Mouse (Mus musculus) liver, adult 2 months (tissue): ENCODE results near the gene Mag. TPM values are rescaled to one million over a fixed set of nuclear protein-coding genes. Genes with fewer than 3 reads are reported as not detected.
A peak's percentile ranks its signal among the peaks of the same experiment; 100 is the strongest.
"Not testable (repeated sequence)": the region's sequence is repeated elsewhere in the genome, so short reads cannot be mapped to it uniquely, and the experiment has no call there.

Experiments used
- DNase-seq: peaks from one replicate; pipeline ENCODE4 v3.0.0-alpha.2; 2011; ENCODE audit warnings: low read depth, low spot score; ENCODE audit errors: extremely low read depth
- H3K27ac ChIP-seq: fragments of 200-500 bp; replicated peaks from 2 replicates; pipeline ENCODE4 v1.5.1; 2012; ENCODE audit warnings: low read depth, mild to moderate bottlenecking, control low read depth, inconsistent platforms, low read length; ENCODE audit not compliant: insufficient read depth
- H3K27me3 ChIP-seq: fragments of 200-500 bp; 2 replicates; pipeline ENCODE4 v1.6.1; 2012; ENCODE audit warnings: mild to moderate bottlenecking, moderate library complexity, low read length, inconsistent platforms; ENCODE audit not compliant: control insufficient read depth, insufficient read depth
- H3K36me3 ChIP-seq: fragments of 200-500 bp; 2 replicates; pipeline ENCODE4 v1.6.1; 2012; ENCODE audit warnings: low read length, inconsistent platforms; ENCODE audit not compliant: control insufficient read depth, insufficient read depth
- H3K4me1 ChIP-seq: fragments of 200-500 bp; 2 replicates; pipeline ENCODE4 v1.6.1; 2011; ENCODE audit warnings: low read length; ENCODE audit not compliant: control insufficient read depth, insufficient read depth
- H3K4me3 ChIP-seq: fragments of 200-500 bp; 2 replicates; pipeline ENCODE4 v1.5.1; 2011; ENCODE audit warnings: low read depth, mild to moderate bottlenecking, control low read depth, low read length, moderate library complexity; ENCODE audit not compliant: insufficient read depth
- H3K79me2 ChIP-seq: fragments of 200-500 bp; 2 replicates; pipeline ENCODE4 v1.6.1; 2012; ENCODE audit warnings: inconsistent platforms, mild to moderate bottlenecking, low read length, moderate library complexity; ENCODE audit not compliant: control insufficient read depth, insufficient read depth
- H3K9ac ChIP-seq: fragments of 200-500 bp; 2 replicates; pipeline ENCODE4 v1.6.1; 2012; ENCODE audit warnings: low read depth, mild to moderate bottlenecking, control low read depth, inconsistent platforms, low read length
- CTCF ChIP-seq: fragments of 200-500 bp; IDR thresholded peaks from 2 replicates; pipeline ENCODE4 v1.5.1; 2011; ENCODE audit warnings: low read depth, low read length, control low read depth
- POLR2A ChIP-seq: fragments of 200-500 bp; IDR thresholded peaks from 2 replicates; pipeline ENCODE4 v1.6.1; 2011; ENCODE audit warnings: low read length, control low read depth; ENCODE audit not compliant: insufficient read depth; ENCODE audit errors: extremely low read depth
- WGBS: fragments of 180-500 bp; shearing (Covaris S2); methylation state at CpG from one replicate; pipeline ENCODE4 v1.1.7; 2018; 5-methylcytosine and 5-hydroxymethylcytosine counted together
- polyA plus RNA-seq: library from polyadenylated mRNA; depleted of rRNA; stranded (reverse); fragments of >200 nt; gene quantifications from 2 replicates; pipeline ENCODE4 v1.2.3, GENCODE M21; 2012
- total RNA-seq: library from RNA; depleted of rRNA; stranded (reverse); fragments of >200 nt; gene quantifications from 2 replicates; pipeline ENCODE4 v1.2.3, GENCODE M21; 2014

The Mag gene
- total and polyA plus RNA-seq, 2 experiments: 0.09 to 0.37 TPM

DNA sequence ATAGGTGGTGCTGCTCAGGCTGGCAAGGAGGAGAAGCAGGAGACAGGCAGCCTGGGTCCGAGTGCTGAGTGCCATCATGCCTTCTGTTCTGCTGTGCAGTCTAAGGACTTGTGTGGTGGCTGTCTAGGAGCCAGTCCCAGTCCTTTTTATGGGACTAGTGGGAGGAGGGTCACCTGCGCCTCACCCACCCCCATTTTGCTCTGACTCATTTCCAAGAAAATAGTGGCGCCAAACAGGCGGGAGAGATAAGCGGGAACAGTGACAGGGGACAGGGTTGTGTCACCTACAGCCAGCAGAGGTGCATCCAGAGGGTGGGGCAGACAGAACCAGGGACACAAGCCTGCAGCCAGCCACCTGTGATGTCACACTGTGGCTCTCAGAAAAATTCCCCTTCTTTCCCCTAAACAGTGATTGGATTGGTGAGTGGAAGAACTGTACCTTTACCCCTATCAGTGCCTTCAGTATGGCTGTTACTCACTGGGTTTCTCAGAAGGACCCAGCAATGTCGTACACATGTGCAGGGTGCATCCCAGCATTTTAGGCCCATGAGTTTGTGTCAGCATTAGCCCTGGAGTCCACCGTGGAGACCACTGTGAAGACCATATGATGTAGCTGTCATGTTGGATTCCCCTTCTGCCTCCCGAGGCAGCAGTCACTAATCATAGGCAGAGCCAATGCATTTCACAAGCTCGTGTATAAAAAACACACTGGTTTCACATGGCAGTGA lies 29.4 kb upstream of the Mag start, which contains the start of gene Hamp:
Gene Hamp, minus strand, starts transcription at position 124 of the 727 bp plus-strand sequence.
- Histone ChIP-seq H3K27me3 (no peaks in the 10 kb centered on the region), H3K79me2 (no peaks in the 10 kb centered on the region; the same call in 1 of the 2 replicates), H3K36me3 (peaks cover 3% of the 10 kb centered on the region), H3K4me1 (peaks cover 7% of the 10 kb centered on the region), H3K27ac (peak within 1 kb of the TSS; percentile 77), H3K4me3 (peak within 1 kb of the TSS; percentile 62), H3K9ac (peak within 1 kb of the TSS; percentile 72)
- peak; percentile 88 for DNase-seq
- no peak for TF ChIP-seq CTCF
- no peak; the same call in none of the 2 replicates for TF ChIP-seq POLR2A
- WGBS: 24% methylated on average over 9 of the region's 9 CpGs

DNA sequence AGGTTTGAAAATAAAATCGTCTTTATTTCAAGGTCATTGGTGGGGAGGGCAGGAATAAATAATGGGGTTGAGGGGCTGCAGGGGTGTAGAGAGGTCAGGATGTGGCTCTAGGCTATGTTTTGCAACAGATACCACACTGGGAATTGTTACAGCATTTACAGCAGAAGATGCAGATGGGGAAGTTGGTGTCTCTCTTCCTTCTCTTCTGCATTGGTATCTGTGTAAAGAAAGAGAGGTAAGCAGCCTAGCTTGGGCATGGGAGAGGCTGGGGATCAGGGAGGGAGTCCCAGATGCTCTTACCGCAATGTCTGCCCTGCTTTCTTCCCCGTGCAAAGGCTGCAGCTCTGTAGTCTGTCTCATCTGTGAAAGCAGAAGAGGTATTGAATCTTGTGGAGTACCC lies 27.7 kb upstream of the Mag start:
- Histone ChIP-seq H3K9ac (peak overlapping the region; percentile 38), H3K4me3 (peak overlapping the region; percentile 41), H3K27ac (peak overlapping the region; percentile 43)
- 44% methylated on average over 3 of the region's 3 CpGs for WGBS
- H3K36me3 ChIP-seq, H3K27me3 ChIP-seq, H3K79me2 ChIP-seq, H3K4me1 ChIP-seq: not testable (repeated sequence)
- TF ChIP-seq POLR2A: peak; percentile 23; the same call in 1 of the 2 replicates
- peak; percentile 17 for DNase-seq

DNA sequence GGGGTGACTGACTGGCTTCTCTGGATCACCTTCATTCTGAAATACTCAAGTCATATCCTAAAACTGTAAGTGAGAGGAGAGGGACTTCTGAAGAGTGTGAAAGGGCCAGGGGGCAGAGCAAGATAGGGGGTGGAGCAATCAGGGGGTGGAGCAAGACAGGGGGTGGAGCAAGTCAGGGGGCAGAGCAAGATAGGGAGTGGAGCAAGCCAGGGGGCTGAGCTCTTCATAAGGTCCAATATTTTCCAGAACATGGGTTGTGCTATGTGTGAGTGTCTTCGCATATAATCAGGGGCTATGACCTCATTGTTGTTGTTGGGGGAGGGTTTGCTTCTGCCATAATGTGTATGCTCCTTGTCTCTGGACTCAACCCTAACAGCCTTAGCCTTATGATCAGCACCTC lies 25.4 kb upstream of the Mag start:
- not testable (repeated sequence) for H3K9ac ChIP-seq, H3K27ac ChIP-seq, H3K27me3 ChIP-seq, H3K4me3 ChIP-seq, H3K36me3 ChIP-seq, H3K4me1 ChIP-seq, H3K79me2 ChIP-seq
- WGBS: 42% methylated on average over 1 of the region's 1 CpGs
- TF ChIP-seq POLR2A: 0 out of 2 replicates have a peak, but pooled peaks have one; percentile 20
- DNase-seq: peak; percentile 59

GRCm38 (mm10) chr7:30935422-30936099 lies 20.9 kb upstream of the Mag start:
- not testable (repeated sequence) for H3K27me3 ChIP-seq, H3K27ac ChIP-seq, H3K79me2 ChIP-seq, H3K9ac ChIP-seq, DNase-seq, H3K4me3 ChIP-seq, H3K36me3 ChIP-seq, H3K4me1 ChIP-seq
- WGBS: 79% methylated on average over 6 of the region's 6 CpGs

- H3K36me3 ChIP-seq, H3K27ac ChIP-seq, DNase-seq, H3K27me3 ChIP-seq, H3K9ac ChIP-seq, H3K4me3 ChIP-seq, H3K4me1 ChIP-seq, H3K79me2 ChIP-seq: not testable (repeated sequence)
- WGBS: 54% methylated on average over 2 of the region's 2 CpGs
These were observed 9.9 kb upstream of the Mag start, which contains the start of gene Hamp2 for GRCm38 (mm10) chr7:30924581-30924980. TSS of gene Hamp2 (minus strand) at chr7:30924681.

DNA sequence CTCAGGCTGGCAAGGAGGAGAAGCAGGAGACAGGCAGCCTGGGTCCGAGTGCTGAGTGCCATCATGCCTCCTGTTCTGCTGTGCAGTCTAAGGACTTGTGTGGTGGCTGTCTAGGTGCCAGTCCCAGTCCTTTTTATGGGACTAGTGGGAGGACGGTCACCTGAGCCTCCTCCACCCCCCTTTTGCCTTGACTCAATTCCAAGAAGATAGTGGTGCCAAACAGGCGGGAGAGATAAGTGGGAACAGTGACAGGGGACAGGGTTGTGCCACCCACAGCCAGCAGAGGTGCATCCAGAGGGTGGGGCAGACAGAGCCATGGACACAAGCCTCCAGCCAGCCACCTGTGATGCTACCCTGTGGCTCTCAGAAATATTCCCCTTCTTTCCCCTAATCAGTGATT lies 9.4 kb upstream of the Mag start:
- H3K79me2 ChIP-seq: no peaks in the 10 kb centered on the region
- H3K36me3 ChIP-seq: no peaks in the 10 kb centered on the region
- no peak overlapping the region for H3K27ac ChIP-seq
- H3K4me1 ChIP-seq: no peaks in the 10 kb centered on the region
- TF ChIP-seq POLR2A: no peak
- no peak for TF ChIP-seq CTCF
- no peak overlapping the region for H3K4me3 ChIP-seq
- H3K27me3 ChIP-seq: no peaks in the 10 kb centered on the region
- H3K9ac ChIP-seq: no peak overlapping the region
- DNase-seq: peak; percentile 51
- 21% methylated on average over 3 of the region's 3 CpGs for WGBS

DNA sequence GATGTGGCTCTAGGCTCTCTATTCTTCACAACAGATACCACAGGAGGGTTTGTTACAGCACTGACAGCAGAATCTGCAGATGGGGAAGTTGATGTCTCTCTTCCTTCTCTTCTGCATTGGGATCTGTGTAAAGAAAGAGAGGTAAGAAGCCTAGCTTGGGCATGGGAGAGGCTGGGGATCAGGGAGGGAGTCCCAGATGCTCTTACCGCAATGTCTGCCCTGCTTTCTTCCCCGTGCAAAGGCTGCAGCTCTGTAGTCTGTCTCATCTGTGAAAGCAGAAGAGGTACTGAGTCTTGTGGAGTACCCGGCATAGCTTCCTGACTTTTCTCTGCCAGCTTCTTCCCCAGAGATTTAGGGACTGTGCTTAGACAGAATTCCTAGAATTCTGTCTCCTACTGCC lies 7.8 kb upstream of the Mag start:
- H3K36me3 ChIP-seq, DNase-seq, H3K4me1 ChIP-seq, H3K79me2 ChIP-seq, H3K27me3 ChIP-seq, H3K27ac ChIP-seq, H3K4me3 ChIP-seq, H3K9ac ChIP-seq: not testable (repeated sequence)
- 64% methylated on average over 3 of the region's 3 CpGs for WGBS
